Mouse (Mus musculus) mouse embryonic stem cell (cell line): ENCODE results near the gene Svep1.

Source experiments
- in situ Hi-C, 2 experiments: fragments of 300-500 bp; cut with MboI; formaldehyde crosslinking; loops; 1 replicate in 1 of 2; 3 replicates in 1 of 2; pipeline ENCODE4 v1.14.3; 2019 to 2020; ENCODE audit warnings: low sequenced_read_pairs in 2 of 2, low pct_unique_long_range_greater_than_20kb in 1 of 2, mixed read lengths in 1 of 2; ENCODE audit not compliant: unreplicated experiment in 1 of 2

Gene Svep1

DNA sequence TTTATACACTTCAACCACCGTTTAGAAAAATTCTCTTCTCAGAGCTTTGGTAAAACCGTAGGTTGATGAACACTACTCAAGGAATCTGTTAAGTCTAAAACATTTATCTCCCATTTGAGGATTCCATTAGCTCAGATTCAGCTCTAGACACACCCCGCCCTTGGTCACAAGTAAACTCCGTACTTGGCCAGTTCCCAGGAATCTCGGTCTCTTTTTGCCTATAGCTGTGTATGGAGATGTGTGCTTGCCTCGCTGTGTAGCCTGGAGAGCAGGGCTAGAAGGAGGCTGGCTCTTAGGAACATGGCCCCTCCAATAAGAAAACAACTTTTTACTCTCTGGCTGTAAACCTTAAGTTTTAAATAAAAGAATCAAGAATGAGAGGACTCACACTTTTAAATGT is 96.9 kb downstream of the Svep1 start:
- in situ Hi-C loops, result no loop called here

DNA sequence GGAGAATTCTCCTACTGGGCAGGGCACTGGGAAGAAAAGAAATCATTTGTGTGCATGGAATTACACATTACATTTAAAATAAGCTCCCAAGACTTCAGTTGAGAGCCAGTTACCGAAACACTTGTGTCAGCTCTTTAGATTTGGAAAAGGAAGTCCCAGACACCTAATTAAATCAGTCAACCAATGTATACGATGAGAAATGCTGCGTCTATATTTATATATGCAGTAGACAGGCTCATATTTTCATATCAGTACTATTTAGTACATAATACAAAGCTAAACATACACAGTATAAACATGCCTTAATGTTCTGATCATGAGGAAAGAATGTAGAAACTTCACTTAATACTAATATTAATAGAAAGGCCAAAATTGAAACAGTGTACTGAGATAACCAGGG is 98.3 kb downstream of the Svep1 start:
- in situ Hi-C loops, result no loop called here

DNA sequence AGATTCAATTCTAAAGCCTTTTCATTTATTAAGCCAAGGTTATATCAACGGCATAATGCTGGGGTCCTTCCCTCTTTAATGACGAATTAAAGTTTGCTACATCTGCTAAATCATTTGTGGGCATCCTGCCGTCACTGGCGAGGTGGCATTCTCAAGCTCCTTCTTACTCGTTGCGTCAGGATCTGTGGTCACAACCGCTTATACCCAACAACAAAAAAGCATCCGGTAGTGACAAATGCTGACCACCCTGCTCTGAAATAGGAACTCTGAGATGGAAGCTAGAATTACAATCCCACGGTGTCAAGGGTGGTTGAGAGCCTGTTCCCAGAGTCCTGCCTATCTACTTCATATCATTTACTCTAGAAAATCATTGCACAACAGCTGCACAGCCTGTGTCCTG is 108.9 kb downstream of the Svep1 start:
- in situ Hi-C loops, result no loop called here

DNA sequence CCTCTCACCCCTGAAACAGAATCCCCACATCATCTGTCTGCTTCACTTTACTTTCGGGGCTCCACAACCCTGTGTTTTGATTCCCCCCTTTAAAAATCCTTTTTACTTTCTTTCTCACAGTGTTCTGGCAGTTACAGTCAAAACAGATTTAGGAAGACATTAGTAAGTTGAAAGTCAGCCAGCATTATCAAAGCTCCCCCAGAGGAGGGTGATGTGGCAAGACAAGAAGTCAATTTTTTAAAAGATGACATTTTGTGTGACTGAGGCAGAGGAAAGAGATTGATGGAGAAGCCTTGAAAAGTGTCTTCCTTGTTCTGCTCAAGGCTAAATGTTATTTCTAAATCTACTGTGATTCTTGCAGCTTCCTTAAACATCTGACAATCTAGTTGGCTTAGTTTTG is 119.9 kb downstream of the Svep1 start:
- in situ Hi-C loops, result loop anchor here in 1 of 2 experiments (10.0 kb wide), 1 partner anchor 168 kb away; no protein-coding TSS in a partner anchor

DNA sequence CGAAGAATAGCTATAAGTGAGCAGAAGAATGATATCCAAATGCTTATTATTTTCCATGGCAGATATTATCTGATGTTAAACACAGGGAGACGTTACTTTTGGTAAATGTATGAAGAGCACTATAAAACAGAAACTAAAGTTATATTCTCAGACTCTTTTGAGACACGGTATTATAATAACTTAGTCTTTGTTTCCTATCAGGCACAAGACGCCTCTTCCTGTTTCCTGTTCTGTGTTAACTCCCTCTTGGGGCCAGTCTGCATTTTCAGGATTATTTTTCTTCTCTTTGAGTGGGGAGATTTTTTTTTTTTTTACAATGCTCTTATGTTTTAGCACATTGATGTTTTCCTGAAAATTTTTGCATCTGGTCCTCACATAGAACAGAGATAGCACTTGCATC is 120.5 kb downstream of the Svep1 start:
- in situ Hi-C loops, result loop anchor here in 1 of 2 experiments (10.0 kb wide), 1 partner anchor 169 kb away; no protein-coding TSS in a partner anchor

DNA sequence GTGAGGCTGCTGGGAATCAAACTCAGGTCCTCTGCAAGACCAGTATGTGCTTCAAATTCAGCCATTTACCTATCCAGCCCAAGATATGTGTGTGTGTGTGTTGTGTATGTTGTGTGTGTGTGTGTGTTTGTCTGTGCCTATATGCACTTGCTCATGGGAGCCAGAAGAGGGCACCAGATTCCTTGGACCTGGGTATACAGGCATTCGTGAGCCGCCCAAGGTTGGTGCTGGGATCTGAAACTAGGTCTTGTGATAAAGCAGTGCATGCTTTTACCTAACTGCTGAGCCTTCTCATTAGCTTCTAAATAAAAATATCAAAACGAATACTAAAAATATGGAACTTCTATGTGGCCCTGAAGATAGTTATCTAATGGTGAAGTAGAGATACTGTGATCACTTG is 121.3 kb downstream of the Svep1 start:
- in situ Hi-C loops, result loop anchor here in 1 of 2 experiments (10.0 kb wide), 1 partner anchor 169 kb away; no protein-coding TSS in a partner anchor

DNA sequence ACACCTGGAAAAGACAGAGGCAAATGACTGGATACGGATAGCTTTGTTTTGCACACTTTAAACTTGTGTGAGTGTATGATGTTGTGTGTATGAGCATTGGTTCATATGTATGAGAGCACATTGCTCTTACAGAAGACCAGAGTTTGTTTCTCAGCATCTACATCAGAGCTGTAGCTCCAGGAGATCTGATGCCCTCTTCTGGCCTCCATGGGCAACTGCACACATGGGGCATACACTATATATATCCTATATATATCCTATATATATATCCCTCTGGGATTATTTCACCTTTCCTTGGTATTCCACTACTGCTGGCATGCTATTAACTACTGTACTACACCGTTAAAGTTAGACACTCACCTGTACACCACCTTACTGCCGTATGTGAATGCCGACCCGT is 122.5 kb downstream of the Svep1 start:
- in situ Hi-C loops, result loop anchor here in 1 of 2 experiments (10.0 kb wide), 1 partner anchor 171 kb away; no protein-coding TSS in a partner anchor

DNA sequence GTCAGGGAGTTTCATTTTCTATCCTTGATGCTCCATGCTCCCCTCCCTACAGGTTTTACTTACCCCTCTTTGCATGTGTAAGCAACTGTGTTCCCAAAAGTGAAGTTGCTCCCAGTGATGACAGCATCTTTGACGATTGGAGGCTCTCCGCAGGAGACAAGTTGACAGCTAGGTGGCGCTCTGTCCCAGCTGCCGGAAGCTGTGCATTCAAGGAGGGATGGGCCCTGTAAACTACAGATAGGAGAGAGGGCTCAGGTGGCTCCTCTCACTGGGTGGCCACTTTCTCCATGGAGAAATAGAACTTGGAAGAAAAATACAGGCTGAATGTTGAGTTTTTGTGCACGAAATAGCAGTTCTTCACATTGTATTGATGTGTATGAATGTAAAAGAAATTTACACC is 124.1 kb downstream of the Svep1 start:
- in situ Hi-C loops, result loop anchor here in 1 of 2 experiments (10.0 kb wide), 1 partner anchor 172 kb away; no protein-coding TSS in a partner anchor

DNA sequence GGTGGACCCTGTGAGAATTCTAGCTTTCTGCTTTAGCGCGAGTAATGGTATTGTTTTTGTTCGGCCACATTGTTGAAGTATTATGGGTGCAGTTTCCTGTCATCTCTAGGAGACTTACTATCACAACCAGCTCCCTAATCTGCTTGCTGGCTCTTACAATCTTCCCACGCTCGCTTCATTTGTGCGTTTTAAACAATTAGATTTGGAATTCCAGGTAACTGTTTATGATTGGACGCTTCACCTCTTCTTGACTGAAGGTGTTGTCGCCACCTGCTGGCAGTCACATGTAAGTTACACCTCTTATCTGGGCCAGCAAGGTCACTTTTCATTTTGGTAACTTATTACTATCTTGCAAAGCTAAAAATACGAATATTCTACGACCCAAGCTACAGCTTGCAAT is 127.0 kb downstream of the Svep1 start:
- in situ Hi-C loops, result loop anchor here (10.0 kb wide), 2 partner anchors 175 kb away; no protein-coding TSS in a partner anchor

DNA sequence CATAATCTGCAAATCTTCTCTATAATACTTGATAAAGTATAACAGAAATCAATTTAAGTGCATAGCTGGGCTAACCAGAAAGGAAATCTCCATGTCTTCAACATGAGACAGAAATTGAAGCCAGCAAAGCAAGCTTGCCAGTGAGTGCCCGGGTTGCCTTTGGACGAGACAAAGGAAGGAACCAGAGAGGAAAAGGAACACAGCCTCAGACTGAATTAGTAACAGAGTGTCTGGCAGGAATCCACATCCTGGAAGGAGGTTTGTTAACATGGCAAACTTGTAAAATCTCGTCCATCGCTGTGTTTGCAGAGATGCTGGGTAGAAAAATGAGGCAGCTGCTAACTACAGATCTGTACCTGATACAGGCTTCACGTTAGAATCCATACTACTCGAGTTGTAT is 128.7 kb downstream of the Svep1 start:
- in situ Hi-C loops, result loop anchor here (10.0 kb wide), 1 partner anchor 173 kb away; no protein-coding TSS in a partner anchor

DNA sequence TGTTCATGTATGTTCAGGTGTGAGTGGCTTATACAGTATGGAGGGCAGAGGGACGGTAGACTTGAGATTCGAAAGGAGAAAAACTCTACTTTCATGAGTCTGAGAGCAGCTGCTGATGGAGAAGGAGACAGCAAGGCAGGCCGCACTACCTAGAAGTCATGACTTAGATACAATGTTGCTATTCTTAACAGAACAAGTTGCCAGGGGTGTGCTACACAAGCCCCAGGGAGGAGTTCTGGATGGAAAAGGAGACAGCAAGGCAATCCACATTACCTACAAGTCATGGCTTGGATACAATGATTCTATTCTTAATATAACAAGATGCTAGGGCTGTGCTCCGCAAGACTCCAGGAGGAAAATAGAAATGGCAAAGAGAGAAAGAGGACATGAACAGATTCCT is 129.1 kb downstream of the Svep1 start:
- in situ Hi-C loops, result loop anchor here (10.0 kb wide), 1 partner anchor 173 kb away; no protein-coding TSS in a partner anchor

DNA sequence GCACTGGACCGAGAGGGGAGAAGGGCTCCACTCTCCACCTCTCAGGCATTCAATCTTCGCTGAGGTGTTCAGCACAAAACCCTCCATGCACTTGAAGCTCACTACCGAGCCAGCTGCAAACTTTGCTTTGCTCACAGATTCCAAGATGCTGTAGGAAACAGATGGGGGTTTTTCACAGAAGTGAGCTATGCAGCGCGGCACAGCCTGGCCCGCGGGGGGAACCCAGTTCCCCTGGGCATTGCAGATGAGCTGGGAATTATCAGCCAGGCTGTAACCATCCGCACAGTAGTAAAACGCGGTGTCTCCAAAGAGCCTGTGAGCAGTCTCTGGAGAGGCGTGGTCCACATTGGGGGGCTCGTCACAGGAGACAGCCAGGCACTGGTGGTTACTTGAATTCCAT is 133.8 kb downstream of the Svep1 start:
- in situ Hi-C loops, result loop anchor here (10.0 to 25.0 kb wide), 2 partner anchors 168 to 411 kb away; no protein-coding TSS in a partner anchor

DNA sequence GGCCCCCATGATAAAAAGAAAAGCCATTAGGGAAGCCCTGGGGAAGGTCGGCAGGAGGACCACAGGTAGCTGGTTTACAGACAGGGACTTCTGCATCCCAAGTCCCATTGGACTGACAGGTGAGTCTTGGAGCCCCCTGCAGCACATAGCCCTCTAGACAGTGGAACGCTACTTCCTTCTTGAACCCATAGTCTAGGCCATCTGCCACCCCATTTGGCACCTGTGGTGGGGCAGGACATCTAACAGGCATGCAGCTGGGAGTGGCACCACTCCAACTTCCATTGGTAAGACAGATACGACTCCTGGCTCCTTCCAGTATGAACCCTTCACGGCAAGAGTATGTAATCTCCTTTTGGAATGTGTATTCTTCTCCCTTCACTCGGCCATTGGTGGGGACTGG is 137.8 kb downstream of the Svep1 start:
- in situ Hi-C loops, result loop anchor here (25.0 kb wide), 1 partner anchor 407 kb away; no protein-coding TSS in a partner anchor

DNA sequence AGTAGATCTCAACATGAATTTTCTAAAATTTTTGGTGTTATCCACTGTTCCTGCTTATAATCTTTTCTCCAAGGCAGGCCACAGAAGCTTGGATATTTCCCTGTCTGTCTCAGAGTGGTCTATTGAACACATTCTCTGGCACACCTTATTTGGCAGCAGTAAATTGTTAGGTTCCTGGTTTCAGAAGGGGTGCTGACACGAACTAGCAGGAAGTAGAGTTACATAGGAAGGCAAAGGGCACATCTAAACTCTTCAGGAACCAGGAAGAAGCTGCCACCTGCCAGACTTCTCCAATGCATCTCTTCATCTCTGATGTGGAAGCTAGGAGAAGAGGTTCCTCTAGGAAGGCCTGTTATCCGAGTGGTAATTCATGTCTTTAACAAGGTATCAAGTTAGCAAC is 141.9 kb downstream of the Svep1 start:
- in situ Hi-C loops, result loop anchor here (25.0 kb wide), 1 partner anchor 402 kb away; no protein-coding TSS in a partner anchor

DNA sequence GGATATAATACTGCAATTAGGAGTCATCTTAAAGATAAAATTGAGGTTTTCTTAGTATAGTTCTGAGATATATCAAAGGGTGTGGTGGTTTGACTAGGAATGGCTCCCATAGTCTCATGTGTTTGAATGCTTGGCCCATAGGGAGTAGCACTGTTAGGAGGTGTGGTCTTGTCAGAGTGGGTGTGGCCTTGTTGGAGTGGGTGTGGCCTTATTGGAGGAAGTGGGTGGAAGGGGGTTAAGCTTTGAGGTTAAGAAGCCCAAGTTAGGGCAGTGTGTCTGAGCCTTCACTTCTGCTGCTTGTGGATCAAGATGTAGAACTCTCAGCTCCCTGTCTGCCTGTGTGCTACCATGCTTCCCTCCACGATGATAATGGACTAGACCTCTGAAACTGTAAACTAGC is 143.7 kb downstream of the Svep1 start:
- in situ Hi-C loops, result loop anchor here (25.0 kb wide), 1 partner anchor 401 kb away; no protein-coding TSS in a partner anchor

DNA sequence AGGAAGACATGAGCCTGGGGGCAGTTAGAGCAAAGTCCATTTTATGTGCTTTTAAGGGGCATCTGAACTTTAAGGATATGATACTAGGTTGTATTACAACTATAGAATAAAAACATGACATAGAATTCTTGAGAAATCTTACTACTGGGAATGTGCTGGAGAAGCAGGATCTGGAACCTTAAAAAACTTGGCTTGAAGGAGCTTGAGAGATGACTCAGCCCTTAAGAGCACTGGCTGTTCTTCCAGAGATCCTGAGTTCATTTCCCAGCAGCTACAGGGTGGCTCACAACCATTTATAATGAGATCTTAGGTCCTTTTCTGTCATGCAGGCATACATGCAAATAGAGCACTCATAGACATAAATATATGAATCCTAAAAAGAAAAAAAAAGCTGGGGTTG is 151.0 kb downstream of the Svep1 start:
- in situ Hi-C loops, result loop anchor here (25.0 kb wide), 1 partner anchor 393 kb away; no protein-coding TSS in a partner anchor

DNA sequence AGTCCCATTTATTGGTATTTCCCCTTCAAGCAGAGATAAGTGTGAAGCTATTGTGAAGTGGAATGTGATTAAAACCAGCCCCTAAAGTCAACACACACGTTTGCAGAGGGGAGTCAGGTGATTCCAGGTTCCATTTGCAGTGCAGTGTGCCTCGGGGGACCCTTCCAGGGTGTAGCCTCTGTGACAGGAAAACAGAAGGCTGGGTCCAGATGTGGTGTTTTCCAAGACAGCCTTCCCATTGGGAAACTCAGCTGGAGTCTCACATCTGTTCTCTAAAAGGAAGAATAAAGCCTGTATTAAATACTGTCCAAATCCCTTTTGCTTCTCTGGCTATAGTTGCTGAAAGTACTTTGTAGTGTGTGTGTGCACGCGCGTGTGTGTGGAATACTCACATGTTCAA is 152.2 kb downstream of the Svep1 start:
- in situ Hi-C loops, result loop anchor here (25.0 kb wide), 1 partner anchor 392 kb away; no protein-coding TSS in a partner anchor

DNA sequence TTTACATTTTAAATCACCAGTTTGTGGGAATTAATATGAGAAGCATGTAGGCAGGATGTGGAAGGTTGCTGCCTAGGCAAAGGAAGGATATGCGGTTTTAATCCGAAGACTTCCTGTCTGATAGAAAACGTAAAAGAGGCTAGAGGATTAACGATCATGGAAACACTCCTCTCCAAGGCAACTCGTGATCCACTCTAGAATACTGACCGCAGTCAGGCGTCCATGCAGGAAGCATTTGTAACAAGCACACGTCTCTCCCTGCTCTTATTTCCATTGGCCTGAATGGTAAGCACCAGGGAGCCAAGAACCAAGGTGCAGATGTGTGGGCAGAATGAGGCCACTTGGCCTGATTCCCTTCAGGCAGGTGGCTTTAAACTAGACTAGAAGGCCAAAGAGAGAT is 155.9 kb downstream of the Svep1 start:
- in situ Hi-C loops, result loop anchor here (25.0 kb wide), 1 partner anchor 388 kb away; no protein-coding TSS in a partner anchor

DNA sequence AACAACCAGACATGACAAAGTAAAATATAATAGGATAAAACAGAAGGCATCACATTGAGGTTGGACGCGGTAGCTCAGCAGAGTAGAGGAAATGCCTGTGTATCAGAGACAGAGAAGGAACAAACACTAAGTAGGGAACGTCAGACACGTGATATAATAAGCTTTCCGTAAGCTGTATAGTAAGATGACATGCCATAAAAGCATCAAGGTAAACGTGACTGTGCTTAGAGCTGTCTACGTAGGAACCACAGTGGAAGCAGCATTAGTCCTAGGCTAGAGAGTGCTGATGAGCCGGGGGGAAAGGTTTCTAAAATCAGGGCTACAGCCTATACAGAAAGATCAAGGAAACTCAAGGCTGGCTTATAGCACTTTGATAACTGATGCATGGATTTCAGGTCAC is 156.4 kb downstream of the Svep1 start:
- in situ Hi-C loops, result loop anchor here (25.0 kb wide), 1 partner anchor 388 kb away; no protein-coding TSS in a partner anchor

DNA sequence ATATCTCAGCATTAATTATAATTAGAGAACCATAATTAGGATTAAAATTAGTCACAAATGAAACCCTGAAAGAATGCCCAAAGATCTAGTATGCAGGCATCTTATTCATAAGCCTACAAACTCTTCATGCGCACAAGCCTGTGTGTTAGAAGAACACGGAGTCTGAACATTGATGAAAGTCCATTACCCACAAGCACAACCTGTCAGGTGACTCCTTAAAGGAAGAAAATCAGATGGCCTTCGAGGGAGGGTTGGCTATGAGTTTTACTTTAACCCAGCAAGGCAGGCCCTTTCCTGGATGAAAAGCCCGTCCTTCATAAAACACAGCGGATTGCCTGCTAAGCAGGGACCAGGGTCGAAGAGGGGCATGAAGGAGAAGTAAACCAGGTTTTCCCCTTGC is 161.8 kb downstream of the Svep1 start:
- in situ Hi-C loops, result no loop called here
